Mouse (Mus musculus) regulatory T cell (primary cell): Measurements from ENCODE around the gene Wwp2.

Source experiments
- in situ Hi-C: fragments of 300-600 bp; cut with MboI, MseI; formaldehyde crosslinking; loops from one replicate; pipeline ENCODE4 v1.15.1; 2025; ENCODE audit warnings: high pct_unique_total_duplicates

Wwp2 gene

DNA sequence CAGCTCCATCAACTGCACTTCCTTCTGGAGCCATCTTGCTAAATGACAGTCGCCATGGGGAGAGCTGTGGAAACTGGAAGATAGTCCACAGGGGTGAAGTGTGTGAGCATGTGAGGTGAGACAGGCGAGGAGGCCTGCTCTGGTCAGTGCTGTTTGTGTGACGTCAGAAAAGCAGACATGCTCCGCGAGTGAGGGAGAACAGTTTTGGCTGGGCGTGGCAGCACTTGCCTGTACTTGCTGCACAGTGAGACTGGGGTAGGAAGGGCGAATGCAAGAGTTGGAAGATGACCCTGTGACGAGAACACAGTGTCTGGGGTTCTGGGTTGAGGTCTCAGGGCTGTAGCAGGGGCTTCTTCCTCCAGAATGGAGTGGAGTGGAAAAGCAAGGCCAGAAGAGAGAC lies 110.7 kb downstream of the Wwp2 start:
- in situ Hi-C loops: no loop called here

DNA sequence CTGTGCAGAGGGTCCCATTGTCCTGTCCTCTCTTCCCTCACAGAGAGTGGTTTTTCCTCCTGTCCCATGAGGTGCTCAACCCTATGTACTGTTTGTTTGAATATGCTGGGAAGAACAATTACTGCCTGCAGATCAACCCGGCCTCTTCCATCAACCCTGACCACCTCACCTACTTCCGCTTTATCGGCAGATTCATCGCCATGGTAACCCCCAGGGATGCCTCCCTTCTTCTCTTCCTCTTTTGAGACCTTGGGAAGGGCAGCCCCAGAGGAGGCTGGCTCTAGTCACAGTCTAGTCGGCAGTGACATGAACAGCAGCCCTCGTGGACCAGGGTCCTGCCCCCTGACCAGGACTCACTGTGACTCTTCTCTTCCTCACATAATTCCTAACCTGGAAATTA lies 116.1 kb downstream of the Wwp2 start:
- in situ Hi-C loops: no loop called here

- in situ Hi-C loops: loop anchor here (5.0 kb wide), 1 partner anchor 43 kb away; no protein-coding TSS in a partner anchor
These were observed 119.1 kb downstream of the Wwp2 start for GRCm38 (mm10) chr8:107555231-107555630.

DNA sequence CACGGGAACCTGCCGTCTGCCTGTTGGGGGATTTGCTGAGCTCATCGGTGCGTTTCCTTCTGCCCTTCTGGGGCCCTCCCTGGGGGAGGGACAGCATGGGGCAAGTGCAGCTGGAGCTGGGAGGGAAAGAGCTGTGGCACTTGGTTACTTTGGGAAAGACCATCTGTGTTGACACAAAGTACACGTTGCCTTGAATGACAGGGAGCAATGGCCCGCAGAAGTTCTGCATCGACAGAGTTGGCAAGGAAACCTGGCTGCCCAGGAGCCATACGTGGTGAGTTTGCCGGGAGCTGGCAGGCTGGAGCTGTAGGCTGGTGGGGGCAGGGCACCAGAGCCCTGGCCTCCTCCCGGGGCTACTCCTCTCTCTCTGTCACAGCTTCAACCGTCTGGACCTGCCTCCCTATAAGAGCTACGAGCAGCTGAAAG lies 120.4 kb downstream of the Wwp2 start:
- in situ Hi-C loops: loop anchor here (5.0 kb wide), 1 partner anchor 44 kb away; no protein-coding TSS in a partner anchor

- in situ Hi-C loops: no loop called here
These were observed 124.8 kb downstream of the Wwp2 start for GRCm38 (mm10) chr8:107560820-107561536.

GRCm38 (mm10) chr8:107562164-107562563 lies 126.0 kb downstream of the Wwp2 start:
- in situ Hi-C loops: no loop called here

GRCm38 (mm10) chr8:107571046-107571445 lies 134.9 kb downstream of the Wwp2 start:
- in situ Hi-C loops: no loop called here

DNA sequence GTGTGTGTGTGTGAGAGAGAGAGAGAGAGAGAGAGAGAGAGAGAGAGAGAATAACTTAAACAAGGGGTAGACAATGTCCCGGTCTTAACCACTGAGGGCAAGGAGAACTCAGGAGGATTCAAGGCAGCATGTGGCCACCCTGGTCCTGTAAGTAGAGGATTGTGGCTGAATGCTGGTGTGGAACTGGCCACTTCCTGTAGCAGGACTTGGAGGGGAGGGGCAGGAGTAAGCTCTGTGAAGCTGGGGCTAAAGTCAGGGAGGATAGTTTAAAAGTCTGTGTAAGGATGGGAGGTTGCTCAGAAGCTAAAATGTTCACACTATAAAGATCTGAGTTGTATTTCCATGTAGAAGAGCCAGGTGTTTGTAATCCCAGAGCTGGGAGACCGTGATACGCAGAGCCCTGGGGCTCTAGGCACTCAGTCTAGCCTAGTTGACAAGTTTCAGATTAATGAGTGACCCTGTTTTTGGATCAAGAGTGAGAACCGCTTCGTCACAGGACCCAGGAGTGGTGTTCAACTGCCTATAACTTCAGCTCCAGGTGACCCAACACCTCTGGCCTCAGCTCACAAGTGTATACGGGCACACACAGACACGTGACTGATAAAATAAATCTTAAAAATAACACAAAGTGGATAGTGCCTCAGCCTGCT lies 135.4 kb downstream of the Wwp2 start:
- in situ Hi-C loops: no loop called here

DNA sequence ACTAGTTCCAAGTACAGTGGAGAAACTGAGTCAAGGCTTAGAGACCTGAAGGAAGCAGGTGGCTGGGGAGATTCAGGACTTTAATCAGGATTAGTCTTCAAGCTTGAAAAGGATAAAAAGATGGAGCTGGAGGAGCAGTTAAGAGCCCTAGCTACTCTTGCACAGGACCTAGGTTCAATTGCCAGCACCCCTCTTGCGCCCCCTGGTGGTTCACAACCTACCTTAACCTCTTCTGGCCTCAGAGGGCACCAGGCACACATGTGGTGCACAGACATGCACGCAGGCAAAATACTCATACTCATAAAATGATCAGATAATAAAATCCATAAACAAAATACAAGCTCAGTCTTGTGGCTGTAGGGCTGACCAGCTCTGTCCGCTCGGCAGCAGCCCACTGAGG lies 136.3 kb downstream of the Wwp2 start:
- in situ Hi-C loops: no loop called here

DNA sequence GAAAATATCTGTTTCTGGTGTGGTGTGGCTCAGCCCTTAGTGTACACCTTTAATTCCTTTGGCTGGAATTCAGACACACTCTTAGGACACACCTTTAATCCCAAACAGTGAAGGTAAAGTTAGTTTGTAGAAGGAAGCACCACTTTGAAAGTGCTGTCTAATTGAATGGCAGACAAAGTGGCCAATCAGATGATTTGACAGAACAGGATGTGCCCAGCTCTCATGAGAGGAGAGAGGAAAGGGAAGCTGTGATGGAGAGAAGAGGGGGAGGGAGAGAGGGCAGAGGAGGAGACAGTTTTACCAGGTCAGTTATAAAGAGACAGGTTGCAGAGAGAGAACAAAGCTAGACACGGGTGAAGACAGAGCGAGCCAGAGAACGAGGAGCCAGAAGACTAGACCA lies 138.6 kb downstream of the Wwp2 start:
- in situ Hi-C loops: loop anchor here (5.0 kb wide), 1 partner anchor 112 kb away; no protein-coding TSS in a partner anchor

GRCm38 (mm10) chr8:107576702-107577101 lies 140.5 kb downstream of the Wwp2 start:
- in situ Hi-C loops: loop anchor here (5.0 kb wide), 1 partner anchor 114 kb away; no protein-coding TSS in a partner anchor

DNA sequence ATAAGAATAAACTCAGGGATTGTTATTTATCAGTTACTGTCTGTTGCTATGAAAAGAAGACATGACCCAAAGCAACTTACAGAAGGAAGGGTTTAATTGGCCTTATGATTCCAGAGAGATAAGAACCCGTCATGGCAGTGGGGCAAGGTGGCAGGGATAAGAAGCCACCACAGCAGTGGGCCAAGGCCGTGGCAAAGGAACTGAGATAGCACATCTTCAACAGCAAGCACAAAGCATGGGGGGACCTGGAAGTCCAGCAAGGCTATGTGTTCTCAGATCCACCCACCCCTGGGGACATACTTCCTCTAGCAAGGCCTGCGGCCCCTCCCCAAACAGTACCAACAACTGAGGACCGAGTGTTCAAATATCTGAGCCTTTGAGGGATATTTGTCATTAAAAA lies 141.5 kb downstream of the Wwp2 start:
- in situ Hi-C loops: loop anchor here (5.0 kb wide), 1 partner anchor 115 kb away; no protein-coding TSS in a partner anchor

DNA sequence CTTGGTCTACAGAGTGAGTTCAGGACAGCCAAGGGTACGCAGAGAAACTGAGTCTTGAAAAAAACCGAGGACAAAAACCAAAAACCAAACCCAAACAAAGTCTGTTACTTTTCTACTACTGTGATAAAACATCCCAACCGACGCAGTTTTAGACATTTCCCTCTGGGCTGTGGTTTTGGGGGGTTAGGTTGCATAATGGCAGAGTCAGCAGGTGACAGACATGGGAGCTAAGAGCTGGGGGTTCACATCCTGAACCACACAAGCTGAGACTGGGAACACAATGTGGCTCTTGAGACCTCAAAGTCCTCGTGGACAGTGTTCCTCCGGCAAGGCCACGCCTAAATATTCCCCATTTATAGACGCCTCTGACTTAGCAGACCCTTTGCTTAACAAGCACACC lies 142.0 kb downstream of the Wwp2 start:
- in situ Hi-C loops: loop anchor here (5.0 kb wide), 1 partner anchor 116 kb away; no protein-coding TSS in a partner anchor

GRCm38 (mm10) chr8:107578541-107578940 lies 142.4 kb downstream of the Wwp2 start:
- in situ Hi-C loops: loop anchor here (5.0 kb wide), 1 partner anchor 116 kb away; no protein-coding TSS in a partner anchor

GRCm38 (mm10) chr8:107580879-107581278 lies 144.7 kb downstream of the Wwp2 start:
- in situ Hi-C loops: loop anchor here (10.0 kb wide), 2 partner anchors 396 to 906 kb away; no protein-coding TSS in a partner anchor

DNA sequence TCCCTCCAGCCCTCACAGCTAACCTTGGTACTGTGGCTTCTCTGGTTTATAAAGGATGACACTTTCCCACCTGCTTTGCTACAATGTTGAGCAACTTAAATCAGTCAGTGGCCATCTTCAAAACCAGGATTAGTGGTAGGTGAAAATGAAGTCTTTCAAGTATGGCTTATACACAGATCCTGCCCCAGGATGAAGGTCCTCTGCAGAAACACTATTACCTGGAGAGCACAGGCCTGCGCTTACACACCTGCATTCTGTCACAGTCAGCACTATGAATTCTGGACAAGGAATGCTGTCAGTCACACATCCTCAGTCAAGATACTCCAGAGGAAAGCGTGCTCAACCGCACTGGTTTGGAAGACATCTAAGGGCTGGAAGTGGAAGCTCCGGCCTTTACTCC lies 145.4 kb downstream of the Wwp2 start:
- in situ Hi-C loops: loop anchor here (10.0 kb wide), 2 partner anchors 397 to 907 kb away; no protein-coding TSS in a partner anchor

DNA sequence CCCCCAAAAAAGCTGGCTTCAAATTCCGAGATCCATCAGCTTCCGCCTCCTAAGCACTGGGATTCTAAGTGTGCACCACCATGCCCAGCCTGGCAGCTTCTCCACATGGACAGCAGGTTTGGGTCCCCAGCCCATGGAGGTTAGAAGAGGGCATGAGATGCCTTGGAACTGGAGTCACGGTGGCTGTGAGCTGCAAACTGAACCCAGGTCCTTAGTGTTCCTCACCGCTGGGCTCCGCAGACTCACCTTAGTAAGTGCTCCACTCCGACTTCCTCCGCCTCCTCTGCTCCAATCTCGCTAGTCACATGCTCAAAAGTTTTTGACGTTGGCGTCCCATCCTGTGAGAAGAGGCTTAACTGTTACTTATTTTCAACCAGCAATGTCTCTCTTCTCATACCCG lies 146.0 kb downstream of the Wwp2 start:
- in situ Hi-C loops: loop anchor here (10.0 kb wide), 2 partner anchors 397 to 907 kb away; no protein-coding TSS in a partner anchor

DNA sequence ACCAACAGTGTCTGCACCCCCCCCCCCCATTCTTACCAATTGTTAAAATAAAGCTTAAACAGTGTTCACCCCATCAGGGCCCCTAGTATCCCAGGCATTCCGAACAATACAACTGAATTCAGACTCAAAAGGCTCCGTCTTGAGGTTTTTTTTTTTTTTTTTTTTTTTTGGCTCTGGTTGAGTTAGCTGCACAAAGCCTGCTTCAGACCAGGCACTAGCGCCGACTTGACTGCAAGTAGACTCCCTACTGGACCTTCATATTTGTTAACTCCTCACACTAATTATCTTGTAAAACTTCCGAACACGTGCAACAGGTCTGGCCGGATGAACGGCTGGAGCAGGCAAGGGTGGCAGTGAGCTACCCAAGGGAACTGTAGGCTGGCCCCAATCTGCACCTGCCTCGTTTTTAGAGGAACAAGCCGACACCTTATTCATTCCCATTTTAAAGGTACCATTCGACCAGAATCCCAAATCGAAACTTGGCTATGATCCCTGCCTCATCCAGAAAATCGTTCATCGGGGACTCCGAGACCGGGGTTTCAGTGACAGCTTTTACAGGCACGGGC lies 151.3 kb downstream of the Wwp2 start:
- in situ Hi-C loops: loop anchor here (10.0 kb wide), 2 partner anchors 403 to 913 kb away; no protein-coding TSS in a partner anchor

- in situ Hi-C loops: loop anchor here (10.0 kb wide), 2 partner anchors 403 to 913 kb away; no protein-coding TSS in a partner anchor
These were observed 152.0 kb downstream of the Wwp2 start, which contains the start of gene Psmd7 for GRCm38 (mm10) chr8:107587995-107588780. Gene Psmd7, minus strand, starts transcription at chr8:107588464.

DNA sequence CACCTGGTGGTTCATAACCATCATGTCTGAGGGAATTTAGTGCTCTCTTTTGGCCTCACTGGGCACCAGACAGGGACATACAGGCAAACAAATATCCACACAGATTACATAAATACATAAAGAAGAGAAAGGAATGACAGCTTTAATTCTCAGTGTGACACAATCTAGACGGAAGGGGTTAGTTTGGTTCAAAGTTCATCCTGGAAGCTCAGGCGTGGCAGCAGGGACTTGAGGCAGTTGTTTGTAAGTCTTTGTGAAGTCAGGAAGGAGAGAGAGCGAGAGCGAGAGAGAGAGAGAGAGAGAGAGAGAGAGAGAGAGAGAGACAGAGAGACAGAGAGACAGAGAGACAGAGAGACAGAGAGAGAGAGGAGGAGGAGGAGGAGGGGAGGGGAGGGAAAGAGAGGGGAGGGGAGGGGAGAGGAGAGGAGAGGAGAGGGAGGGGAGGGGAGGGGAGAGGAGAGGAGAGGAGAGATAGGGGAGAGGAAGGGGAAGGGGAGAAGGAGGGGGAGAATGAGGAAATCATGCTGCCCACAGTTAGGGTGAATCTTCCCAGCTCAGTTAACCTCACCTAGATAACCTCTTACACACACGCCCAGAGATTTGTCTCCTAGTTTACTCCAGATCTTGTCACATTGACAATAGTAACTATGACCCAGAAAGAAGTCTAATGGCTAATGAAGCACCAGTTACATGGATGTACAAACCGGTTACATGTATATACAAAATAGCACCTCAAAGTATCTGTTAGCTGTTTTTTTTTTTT lies 158.0 kb downstream of the Wwp2 start:
- in situ Hi-C loops: no loop called here
